Mouse (Mus musculus) CD4-positive, CD25-positive, alpha-beta regulatory T cell, adult 4 months (primary cell): ENCODE measurements around the gene Kdm4d. TPM values are rescaled to one million over a fixed set of nuclear protein-coding genes. Genes with fewer than 3 reads are reported as not detected.
"Not testable (repeated sequence)": the region's sequence is repeated elsewhere in the genome, so short reads cannot be mapped to it uniquely, and the experiment has no call there.

Source experiments
- ATAC-seq: one replicate; pipeline ENCODE4 v1.8.0; 2017
- polyA plus RNA-seq, 2 experiments: library from polyadenylated mRNA; unstranded; fragments of 100-300 nt; shearing (Covaris generic); gene quantifications; one replicate each; pipeline ENCODE4 v1.2.1; 2017

Gene Kdm4d
- polyA plus RNA-seq, 2 experiments from 2014 or later, result 2.4 to 2.5 TPM

DNA sequence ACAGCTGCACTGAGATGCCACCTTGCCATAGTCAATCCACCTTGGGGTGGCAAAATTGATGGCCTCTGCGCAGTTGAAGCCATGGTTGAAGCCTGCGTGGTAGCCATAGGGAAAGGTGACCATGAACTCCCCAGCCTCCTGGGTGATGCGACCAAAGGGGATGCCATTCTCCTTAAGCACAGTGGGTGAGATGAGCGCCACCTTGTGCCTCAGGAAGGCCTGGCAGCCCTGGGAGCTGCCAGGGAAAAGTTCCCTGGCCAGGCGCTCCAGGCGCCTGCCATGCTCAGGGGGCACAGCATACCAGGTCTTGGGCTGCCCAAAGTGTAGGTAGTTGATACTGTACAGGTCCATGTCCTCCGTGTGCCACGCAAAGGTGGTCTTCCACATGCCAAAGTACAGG is 49.2 kb downstream of the Kdm4d start:
- not testable (repeated sequence) for ATAC-seq

DNA sequence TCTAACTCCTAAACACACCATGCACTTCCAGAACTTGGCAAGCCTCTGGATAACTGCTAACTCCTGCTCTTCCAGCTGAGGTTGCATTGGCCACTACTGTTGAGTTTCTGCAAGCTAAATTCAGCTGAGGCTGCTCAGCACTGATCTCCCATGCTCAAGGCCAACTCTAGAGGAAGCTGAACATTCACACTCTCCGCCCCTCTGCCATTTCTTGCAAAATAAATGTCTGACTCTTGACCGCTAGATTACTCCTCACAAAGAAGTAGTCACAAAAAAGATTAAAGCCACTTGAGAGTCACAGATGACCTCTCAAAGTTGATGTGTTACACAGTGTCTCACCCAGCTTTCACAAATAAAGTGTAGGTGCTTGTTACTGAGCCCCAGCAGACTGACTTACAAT is 53.2 kb downstream of the Kdm4d start:
- ATAC-seq, result not testable (repeated sequence)

DNA sequence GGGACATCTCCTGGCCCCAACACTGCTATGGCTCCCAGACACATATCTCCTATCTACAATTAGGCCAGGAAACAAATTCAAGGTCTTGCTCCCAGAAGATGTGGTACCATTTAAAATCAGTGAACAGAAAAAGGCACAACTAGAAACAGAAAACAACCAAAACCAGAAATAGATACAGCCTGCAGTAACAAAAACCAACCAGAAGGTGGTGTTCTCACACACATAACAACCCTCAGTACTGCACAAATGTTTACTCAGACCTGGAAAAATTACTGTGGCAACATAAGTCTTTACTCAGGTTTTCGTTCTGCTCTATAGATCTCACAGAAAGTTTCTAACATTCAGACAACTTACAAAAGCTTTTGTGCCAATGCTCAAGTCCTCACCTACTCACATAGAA is 59.9 kb downstream of the Kdm4d start:
- ATAC-seq, result no peak

DNA sequence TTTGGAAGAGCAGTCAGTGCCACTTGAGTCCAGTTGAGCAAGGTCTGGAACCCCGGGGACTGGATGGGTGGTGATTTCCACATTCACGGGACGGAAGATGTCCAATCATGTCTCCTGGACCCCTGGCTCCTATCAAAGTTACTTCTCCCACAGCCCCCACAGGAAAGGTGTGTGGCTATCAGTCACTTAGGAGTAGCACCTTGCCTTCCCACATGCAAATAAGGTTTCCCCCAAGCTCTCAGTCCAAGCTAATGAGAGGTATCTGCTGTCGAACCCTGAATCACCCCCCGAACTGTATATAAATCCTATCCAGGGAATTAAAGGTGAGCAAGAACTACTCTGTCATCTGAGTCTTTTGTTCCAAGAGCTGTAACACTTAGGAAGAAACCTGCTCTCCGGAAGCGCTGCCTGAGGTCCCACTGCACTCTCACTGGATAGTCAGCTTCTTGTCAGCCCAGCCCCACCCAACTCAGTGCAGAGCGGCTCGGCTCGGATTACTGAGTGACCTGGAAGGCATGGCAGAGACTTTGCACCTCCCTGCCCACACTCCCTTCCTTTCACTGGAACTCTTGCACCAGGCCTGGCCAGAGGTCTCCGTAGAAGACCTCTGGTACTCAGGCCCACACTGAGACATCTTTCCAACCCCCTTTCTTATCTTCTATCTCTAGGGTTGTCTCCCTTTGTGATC is 66.9 kb downstream of the Kdm4d start:
- ATAC-seq, result no peak

Other genes starting within 250 kb of the Kdm4d start
- 10 to 100 TPM; 18.5 to 25.4 TPM for gene Sesn3, start 225.4 kb downstream of the Kdm4d start, polyA plus RNA-seq
- gene Endod1, start 119.0 kb downstream of the Kdm4d start, polyA plus RNA-seq, result 10 to 100 TPM; 23.0 to 31.9 TPM
- 100 to 1,000 TPM; 189 to 201 TPM for gene Cwc15, start 135 bp upstream of the Kdm4d start, polyA plus RNA-seq
- gene Amotl1, start 144.6 kb upstream of the Kdm4d start, polyA plus RNA-seq, result under 1 TPM in 1 of 2 experiments, not detected in 1; 0.06 TPM
- gene Piwil4, start 240.3 kb upstream of the Kdm4d start, polyA plus RNA-seq, result under 1 TPM; 0.44 to 0.57 TPM